Mouse (Mus musculus) small intestine, adult 2 months (tissue): ENCODE results near the gene Nmt1.

Experiments
- CTCF ChIP-seq: fragments of 200-500 bp; IDR thresholded peaks from 2 replicates; pipeline ENCODE4 v1.5.1; 2012; ENCODE audit warnings: low read depth, mild to moderate bottlenecking, control low read depth, inconsistent platforms, low read length, moderate library complexity, mixed read lengths; ENCODE audit not compliant: insufficient replicate concordance, insufficient read length; ENCODE audit errors: extremely low read depth
- POLR2A ChIP-seq: fragments of 200-500 bp; IDR thresholded peaks from 2 replicates; pipeline ENCODE4 v1.6.1; 2012; ENCODE audit warnings: low read depth, mild to moderate bottlenecking, control low read depth, inconsistent platforms, low read length, moderate library complexity

- TF ChIP-seq POLR2A (no peak), CTCF (no peak)
These were observed 21.5 kb upstream of the Nmt1 start for GRCm38 (mm10) chr11:103006286-103007000.
